Mouse (Mus musculus): ENCODE data around the gene Taar1. TPM values are rescaled to one million over a fixed set of nuclear protein-coding genes. Genes with fewer than 3 reads are reported as not detected.

Taar1 gene
- not detected for total RNA-seq (2022)

- DNase-seq = no peak
These were observed at the start of gene Taar1 for GRCm38 (mm10) chr10:23920056-23920455. Taar1 (plus strand) TSS chr10:23920356.

- DNase-seq = no peak
These were observed 39.5 kb upstream of the Taar1 start for GRCm38 (mm10) chr10:23880695-23881094.

- DNase-seq = no peak
These were observed 35.2 kb upstream of the Taar1 start for GRCm38 (mm10) chr10:23884910-23885309.

GRCm38 (mm10) chr10:23886060-23886459 is 34.1 kb upstream of the Taar1 start:
- DNase-seq = no peak

- no peak for DNase-seq
These were observed 27.2 kb upstream of the Taar1 start for GRCm38 (mm10) chr10:23892987-23893386.

GRCm38 (mm10) chr10:23894601-23895349 is 25.4 kb upstream of the Taar1 start, which contains the start of gene Vnn1:
Vnn1 (plus strand) TSS chr10:23894688.
- DNase-seq = peak; percentile 20

- no peak for DNase-seq
These were observed 24.8 kb upstream of the Taar1 start for GRCm38 (mm10) chr10:23895376-23895775.

- no peak for DNase-seq
These were observed 19.0 kb upstream of the Taar1 start for GRCm38 (mm10) chr10:23901119-23901518.

GRCm38 (mm10) chr10:23905661-23906060 is 14.5 kb upstream of the Taar1 start:
- no peak for DNase-seq

- DNase-seq = no peak
These were observed 2.3 kb downstream of the Taar1 start for GRCm38 (mm10) chr10:23922468-23922867.

GRCm38 (mm10) chr10:23923941-23924340 is 3.8 kb downstream of the Taar1 start:
- DNase-seq = no peak

GRCm38 (mm10) chr10:23937613-23938012 is 17.5 kb downstream of the Taar1 start:
- no peak for DNase-seq

GRCm38 (mm10) chr10:23938312-23938711 is 18.2 kb downstream of the Taar1 start, which contains the start of gene Taar2:
Taar2 (plus strand) TSS chr10:23938572.
- no peak for DNase-seq

GRCm38 (mm10) chr10:23942465-23942864 is 22.3 kb downstream of the Taar1 start:
- DNase-seq = no peak

GRCm38 (mm10) chr10:23948026-23948425 is 27.9 kb downstream of the Taar1 start:
- no peak for DNase-seq

- no peak for DNase-seq
These were observed 29.4 kb downstream of the Taar1 start, which contains the start of gene Taar3 for GRCm38 (mm10) chr10:23949508-23950005. Taar3 (plus strand) TSS chr10:23949558.

- DNase-seq = no peak
These were observed 31.6 kb downstream of the Taar1 start for GRCm38 (mm10) chr10:23951714-23952113.

GRCm38 (mm10) chr10:23959071-23959470 is 38.9 kb downstream of the Taar1 start:
- no peak for DNase-seq

- no peak for DNase-seq
These were observed 40.3 kb downstream of the Taar1 start, which contains the start of gene Taar4 for GRCm38 (mm10) chr10:23960444-23960915. Taar4 (plus strand) TSS chr10:23960494.

- DNase-seq = no peak
These were observed 43.3 kb downstream of the Taar1 start for GRCm38 (mm10) chr10:23963444-23963843.

- DNase-seq = no peak
These were observed 44.9 kb downstream of the Taar1 start for GRCm38 (mm10) chr10:23964921-23965610.

- no peak for DNase-seq
These were observed 50.6 kb downstream of the Taar1 start, which contains the start of gene Taar5 for GRCm38 (mm10) chr10:23970656-23971165. Taar5 (plus strand) TSS chr10:23970706.
